Mouse (Mus musculus): ENCODE measurements at regions not wholly inside any gene's neighbourhood (a gene's known extent, or its start where the extent isn't known, plus 50 kb on each side); places are given as distances from the start of the nearest gene placed in this dataset.

- no peaks in the 10 kb centered on the region for H3K4me1 ChIP-seq
- no peaks in the 10 kb centered on the region for H3K36me3 ChIP-seq
- H3K27ac ChIP-seq (replicated peaks): no peak overlapping the region
- no peak overlapping the region for H3K9ac ChIP-seq
- no peaks in the 10 kb centered on the region for H3K9me3 ChIP-seq
- H3K27me3 ChIP-seq (replicated peaks): no peaks in the 10 kb centered on the region
- H3K4me2 ChIP-seq: no peak overlapping the region
- H3K4me3 ChIP-seq: no peak overlapping the region
- no peak for ATAC-seq (ENCODE audit: extremely low read depth, insufficient number of reproducible peaks, low FRiP score, low TSS enrichment)
- WGBS: 65% methylated on average over 11 of the region's 11 CpGs
These were observed 101.8 kb upstream of the Plcl2 start for GRCm38 (mm10) chr17:50407249-50407990.

- 80% methylated on average over 10 of the region's 10 CpGs for WGBS
- no peaks in the 10 kb centered on the region for H3K27me3 ChIP-seq (replicated peaks)
- no peak overlapping the region for H3K9ac ChIP-seq
- no peaks in the 10 kb centered on the region for H3K4me1 ChIP-seq
- H3K4me3 ChIP-seq: no peak overlapping the region
- H3K36me3 ChIP-seq: no peaks in the 10 kb centered on the region
- no peak for ATAC-seq (ENCODE audit: extremely low read depth, insufficient number of reproducible peaks, low FRiP score, low TSS enrichment)
- H3K4me2 ChIP-seq: no peak overlapping the region
- H3K27ac ChIP-seq (replicated peaks): no peak overlapping the region
- H3K9me3 ChIP-seq: no peaks in the 10 kb centered on the region
These were observed 100.6 kb upstream of the Plcl2 start for GRCm38 (mm10) chr17:50408581-50408980.

GRCm38 (mm10) chr17:50409271-50409670, 99.9 kb upstream of the Plcl2 start:
- Histone ChIP-seq H3K4me3 (no peak overlapping the region), H3K4me2 (no peak overlapping the region), H3K36me3 (no peaks in the 10 kb centered on the region), H3K9me3 (no peaks in the 10 kb centered on the region), H3K9ac (no peak overlapping the region), H3K4me1 (no peaks in the 10 kb centered on the region), H3K27me3 (replicated peaks) (no peaks in the 10 kb centered on the region), H3K27ac (replicated peaks) (no peak overlapping the region)
- ATAC-seq (ENCODE audit: extremely low read depth, insufficient number of reproducible peaks, low FRiP score, low TSS enrichment): no peak
- 87% methylated on average over 3 of the region's 3 CpGs for WGBS

GRCm38 (mm10) chr17:50409895-50410294, 99.3 kb upstream of the Plcl2 start:
- no peaks in the 10 kb centered on the region for H3K4me1 ChIP-seq
- H3K9me3 ChIP-seq: no peaks in the 10 kb centered on the region
- WGBS: 78% methylated on average over 8 of the region's 8 CpGs
- H3K27ac ChIP-seq (replicated peaks): no peak overlapping the region
- H3K9ac ChIP-seq: no peak overlapping the region
- no peak overlapping the region for H3K4me2 ChIP-seq
- ATAC-seq (ENCODE audit: extremely low read depth, insufficient number of reproducible peaks, low FRiP score, low TSS enrichment): no peak
- no peaks in the 10 kb centered on the region for H3K36me3 ChIP-seq
- H3K4me3 ChIP-seq: no peak overlapping the region
- no peaks in the 10 kb centered on the region for H3K27me3 ChIP-seq (replicated peaks)

- no peaks in the 10 kb centered on the region for H3K9me3 ChIP-seq
- no peak for ATAC-seq (ENCODE audit: extremely low read depth, insufficient number of reproducible peaks, low FRiP score, low TSS enrichment)
- H3K27ac ChIP-seq (replicated peaks): no peak overlapping the region
- H3K4me2 ChIP-seq: no peak overlapping the region
- no peaks in the 10 kb centered on the region for H3K4me1 ChIP-seq
- no peak overlapping the region for H3K4me3 ChIP-seq
- no peaks in the 10 kb centered on the region for H3K27me3 ChIP-seq (replicated peaks)
- H3K9ac ChIP-seq: no peak overlapping the region
- WGBS: 93% methylated on average over 3 of the region's 3 CpGs
- H3K36me3 ChIP-seq: no peaks in the 10 kb centered on the region
These were observed 98.9 kb upstream of the Plcl2 start for GRCm38 (mm10) chr17:50410296-50410695.

GRCm38 (mm10) chr17:50412446-50412845, 96.8 kb upstream of the Plcl2 start:
- Histone ChIP-seq H3K4me1 (no peaks in the 10 kb centered on the region), H3K27ac (replicated peaks) (no peak overlapping the region), H3K36me3 (no peaks in the 10 kb centered on the region), H3K9ac (no peak overlapping the region), H3K4me3 (no peak overlapping the region), H3K27me3 (replicated peaks) (no peaks in the 10 kb centered on the region), H3K9me3 (0 out of 2 replicates have a peak, but pooled peaks cover under 1% of the 10 kb centered on the region), H3K4me2 (no peak overlapping the region)
- no peak for ATAC-seq (ENCODE audit: extremely low read depth, insufficient number of reproducible peaks, low FRiP score, low TSS enrichment)
- 80% methylated on average over 5 of the region's 5 CpGs for WGBS

- WGBS: 81% methylated on average over 5 of the region's 5 CpGs
- Histone ChIP-seq H3K9ac (no peak overlapping the region), H3K4me1 (no peaks in the 10 kb centered on the region), H3K36me3 (no peaks in the 10 kb centered on the region), H3K4me3 (no peak overlapping the region), H3K27me3 (replicated peaks) (no peaks in the 10 kb centered on the region), H3K9me3 (0 out of 2 replicates have a peak, but pooled peaks cover 3% of the 10 kb centered on the region), H3K27ac (replicated peaks) (no peak overlapping the region), H3K4me2 (no peak overlapping the region)
- ATAC-seq (ENCODE audit: extremely low read depth, insufficient number of reproducible peaks, low FRiP score, low TSS enrichment): no peak
These were observed 95.3 kb upstream of the Plcl2 start for GRCm38 (mm10) chr17:50413916-50414315.

GRCm38 (mm10) chr17:50415331-50416005, 93.7 kb upstream of the Plcl2 start:
- Histone ChIP-seq H3K4me1 (no peaks in the 10 kb centered on the region), H3K9me3 (0 out of 2 replicates have a peak, but pooled peaks cover 3% of the 10 kb centered on the region), H3K4me3 (no peak overlapping the region), H3K4me2 (no peak overlapping the region), H3K27ac (replicated peaks) (no peak overlapping the region), H3K36me3 (no peaks in the 10 kb centered on the region), H3K9ac (no peak overlapping the region), H3K27me3 (replicated peaks) (no peaks in the 10 kb centered on the region)
- no peak for ATAC-seq (ENCODE audit: extremely low read depth, insufficient number of reproducible peaks, low FRiP score, low TSS enrichment)
- WGBS: 85% methylated on average over 2 of the region's 2 CpGs

- no peaks in the 10 kb centered on the region for H3K27me3 ChIP-seq (replicated peaks)
- WGBS: 55% methylated on average over 1 of the region's 1 CpGs
- H3K4me1 ChIP-seq: no peaks in the 10 kb centered on the region
- H3K4me3 ChIP-seq: no peak overlapping the region
- H3K9ac ChIP-seq: no peak overlapping the region
- H3K36me3 ChIP-seq: no peaks in the 10 kb centered on the region
- H3K4me2 ChIP-seq: no peak overlapping the region
- ATAC-seq (ENCODE audit: extremely low read depth, insufficient number of reproducible peaks, low FRiP score, low TSS enrichment): no peak
- no peak overlapping the region for H3K27ac ChIP-seq (replicated peaks)
- 0 out of 2 replicates have a peak, but pooled peaks cover 3% of the 10 kb centered on the region for H3K9me3 ChIP-seq
These were observed 93.1 kb upstream of the Plcl2 start for GRCm38 (mm10) chr17:50416119-50416518.

- Histone ChIP-seq H3K4me1 (no peaks in the 10 kb centered on the region), H3K9ac (no peak overlapping the region), H3K27me3 (replicated peaks) (no peaks in the 10 kb centered on the region), H3K27ac (replicated peaks) (no peak overlapping the region), H3K4me2 (no peak overlapping the region), H3K4me3 (no peak overlapping the region), H3K36me3 (no peaks in the 10 kb centered on the region), H3K9me3 (0 out of 2 replicates have a peak, but pooled peaks cover 3% of the 10 kb centered on the region)
- no peak for ATAC-seq (ENCODE audit: extremely low read depth, insufficient number of reproducible peaks, low FRiP score, low TSS enrichment)
- WGBS: 68% methylated on average over 3 of the region's 3 CpGs
These were observed 92.6 kb upstream of the Plcl2 start for GRCm38 (mm10) chr17:50416538-50417113.

GRCm38 (mm10) chr17:50418863-50419383, 90.3 kb upstream of the Plcl2 start:
- H3K27ac ChIP-seq (replicated peaks): no peak overlapping the region
- no peaks in the 10 kb centered on the region for H3K4me1 ChIP-seq
- no peaks in the 10 kb centered on the region for H3K36me3 ChIP-seq
- no peak overlapping the region for H3K4me3 ChIP-seq
- H3K4me2 ChIP-seq: no peak overlapping the region
- 50% methylated on average over 3 of the region's 3 CpGs for whole genome bisulfite sequencing
- H3K27me3 ChIP-seq (replicated peaks): no peaks in the 10 kb centered on the region
- no peak for ATAC-seq (ENCODE audit: extremely low read depth, insufficient number of reproducible peaks, low FRiP score, low TSS enrichment)
- H3K9ac ChIP-seq: no peak overlapping the region
- 0 out of 2 replicates have a peak, but pooled peaks cover 3% of the 10 kb centered on the region for H3K9me3 ChIP-seq
